Mouse (Mus musculus) cerebellum, adult (tissue): Measurements from ENCODE around the gene Tbx4.

Experiments
- ATAC-seq: cut with Nextera tagmentation; 2 replicates; pipeline ENCODE4 v1.9.2; 2017; ENCODE audit warnings: mild to moderate bottlenecking, moderate library complexity, mixed read lengths; ENCODE audit not compliant: insufficient number of reproducible peaks, low FRiP score, low TSS enrichment

Tbx4 gene

DNA sequence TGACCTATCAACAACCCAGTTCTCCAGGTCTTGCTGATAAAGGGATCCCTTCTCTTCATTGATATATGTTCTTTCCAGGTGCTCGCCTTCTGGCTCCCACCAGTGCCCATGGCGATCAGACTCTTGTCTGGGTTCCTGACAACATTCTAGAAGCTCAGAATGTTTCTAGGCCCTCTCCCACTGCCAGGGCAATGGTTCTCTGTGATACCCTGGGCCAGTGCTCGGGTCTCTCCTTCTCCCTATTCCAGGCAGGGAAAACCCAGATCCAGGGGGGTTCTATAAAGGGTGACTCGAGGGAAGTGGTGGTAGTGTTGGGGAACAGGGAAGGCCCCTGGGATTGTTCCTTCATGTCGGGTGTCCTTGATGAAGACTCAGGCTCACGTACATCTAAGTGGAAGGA lies 36.0 kb upstream of the Tbx4 start, which contains the start of gene Gm11444:
Gene Gm11444 (minus strand): TSS at position 101 of the 400 bp plus-strand sequence.
- no peak for ATAC-seq

DNA sequence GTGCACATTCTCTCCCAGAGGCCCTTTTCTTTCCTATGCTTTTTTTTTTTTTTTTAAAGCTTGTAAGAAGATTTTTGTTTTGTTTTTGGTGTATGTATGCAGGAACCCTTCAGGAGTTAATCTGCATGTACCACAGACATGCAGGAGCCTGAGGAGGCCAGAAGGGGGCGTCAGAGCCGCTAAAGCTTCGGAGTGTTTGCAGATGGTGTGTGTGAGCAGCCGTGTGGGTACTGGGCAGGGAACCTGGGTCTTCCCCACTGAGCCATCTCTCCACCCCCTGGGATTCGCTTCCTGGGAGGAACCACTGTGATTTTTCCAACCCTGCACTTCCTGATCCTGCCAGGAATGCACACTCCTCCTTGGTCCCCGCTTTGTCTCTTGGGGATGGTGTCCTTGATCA lies 35.5 kb upstream of the Tbx4 start:
- no peak for ATAC-seq

DNA sequence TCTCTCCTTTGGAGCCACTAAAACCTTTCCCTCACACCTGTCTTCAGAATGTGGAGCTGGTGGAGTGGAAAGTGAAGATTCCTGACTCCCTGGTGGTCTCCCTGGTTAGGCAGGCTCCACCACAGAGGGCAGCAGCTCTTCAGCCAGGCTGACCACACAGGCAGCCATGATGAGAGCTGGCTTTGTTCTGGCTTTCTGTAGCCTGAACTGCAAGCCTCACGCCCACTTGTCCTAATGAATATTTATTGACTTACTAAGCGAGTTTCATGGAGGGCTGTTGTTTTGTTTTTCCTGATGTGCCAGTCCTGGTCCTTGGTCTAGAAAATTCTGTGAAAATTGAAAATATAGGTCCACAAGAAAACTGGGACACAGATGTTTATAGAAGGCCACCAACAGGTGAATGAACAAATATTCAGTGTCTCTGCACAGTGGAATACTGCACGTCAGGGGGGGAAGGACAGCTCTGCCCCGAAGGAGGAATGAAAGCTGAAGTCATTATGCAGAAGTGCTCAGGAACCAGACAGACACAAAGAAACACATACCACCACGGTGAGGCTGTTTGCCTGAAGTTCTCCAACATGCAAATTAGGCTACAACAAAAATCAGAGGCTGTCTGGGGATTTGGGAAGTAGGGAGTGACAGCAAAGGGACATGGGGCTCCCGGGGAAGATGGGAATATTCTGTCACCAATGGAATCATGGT lies 28.1 kb upstream of the Tbx4 start:
- no peak for ATAC-seq

DNA sequence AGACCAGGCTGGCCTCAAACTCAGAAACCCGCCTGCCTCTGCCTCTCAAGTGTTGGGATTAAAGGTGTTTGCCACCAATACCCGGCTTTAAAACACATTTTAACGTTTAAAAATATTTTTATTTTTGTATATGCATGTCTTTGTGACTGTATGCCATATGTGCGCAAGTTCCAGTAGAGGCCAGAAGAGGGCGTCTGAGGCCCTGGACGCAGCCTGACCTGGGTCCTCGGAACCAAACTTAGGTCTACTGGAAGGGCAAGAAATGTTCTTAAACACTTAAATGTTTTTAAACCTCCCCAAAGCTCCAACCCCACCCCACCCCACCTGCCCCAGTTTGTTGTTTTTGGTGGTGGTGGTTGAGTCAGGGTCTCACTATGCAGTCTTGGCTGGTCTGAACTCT lies 21.9 kb upstream of the Tbx4 start:
- ATAC-seq: no peak

DNA sequence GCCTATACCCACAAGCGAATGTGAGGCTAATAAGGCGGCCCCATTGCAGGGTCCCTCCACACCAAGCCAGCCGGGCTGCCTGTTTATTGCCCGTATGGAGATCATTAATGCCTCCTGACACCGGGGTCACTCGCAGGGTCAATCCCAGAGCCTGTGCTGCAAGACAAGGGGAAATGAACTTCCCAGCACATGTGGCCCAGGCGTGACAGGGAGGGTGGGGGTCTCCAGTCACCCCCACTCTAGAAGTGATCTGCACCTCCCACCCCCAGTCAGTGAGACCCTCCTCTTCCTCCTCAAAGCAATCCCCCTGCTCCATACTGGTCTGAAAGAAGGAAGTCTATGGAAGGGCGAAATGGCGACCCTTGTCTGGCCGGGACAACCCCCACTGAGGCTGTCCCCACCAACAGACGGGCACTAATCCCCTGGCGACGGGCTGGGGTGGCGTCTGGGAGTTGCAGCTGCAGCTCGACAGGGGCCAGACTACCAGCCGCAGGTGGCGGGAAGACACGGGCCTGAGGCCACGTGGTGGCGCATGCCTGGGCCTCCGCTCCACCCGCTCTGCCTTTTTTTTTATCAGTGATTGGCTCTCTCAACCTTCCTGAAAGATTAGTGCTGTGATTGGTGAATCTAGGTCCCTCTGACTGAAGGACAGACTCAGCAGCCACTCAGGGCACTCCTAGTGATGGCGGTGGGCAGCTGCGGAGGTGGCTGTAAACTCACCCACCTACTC lies 10.0 kb upstream of the Tbx4 start:
- no peak for ATAC-seq

DNA sequence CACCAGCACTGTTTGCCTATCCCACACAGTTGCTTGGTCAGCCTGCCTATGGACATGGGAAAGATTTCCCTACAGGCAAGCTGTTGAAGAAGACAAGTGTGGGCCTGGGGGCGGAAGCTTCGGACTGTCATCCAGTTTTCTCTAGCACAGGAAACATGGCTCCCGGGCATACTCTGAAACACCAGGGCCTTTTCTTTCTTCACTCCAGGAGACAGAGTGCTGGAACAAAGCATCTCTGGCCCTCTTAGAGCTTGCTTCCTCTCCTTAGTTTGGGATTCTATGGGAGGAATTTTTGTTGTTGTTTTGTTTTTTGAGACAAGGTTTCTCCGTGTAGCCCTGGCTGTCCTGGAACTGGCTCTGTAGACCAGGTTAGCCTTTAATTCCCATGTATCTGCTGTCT lies 1.7 kb upstream of the Tbx4 start:
- no peak for ATAC-seq

DNA sequence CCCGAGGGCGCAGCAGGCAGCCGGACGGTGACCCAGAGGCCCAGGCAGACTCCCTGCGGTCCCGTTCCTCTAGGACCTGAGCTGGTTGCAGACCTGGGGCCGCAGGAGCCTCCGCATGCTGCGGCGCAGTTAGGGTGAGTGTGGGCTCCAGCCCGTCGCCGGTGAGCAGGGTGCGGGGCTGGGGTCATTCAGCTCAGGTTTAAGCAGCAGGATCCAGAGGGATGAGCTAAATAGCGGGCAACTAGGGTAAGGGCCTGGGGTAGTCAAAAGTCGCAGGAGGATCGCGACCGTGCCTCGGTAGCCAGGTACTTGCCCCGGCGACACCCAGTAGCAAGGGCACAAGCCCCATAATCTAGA lies 185 bp downstream of the Tbx4 start:
- no peak for ATAC-seq

DNA sequence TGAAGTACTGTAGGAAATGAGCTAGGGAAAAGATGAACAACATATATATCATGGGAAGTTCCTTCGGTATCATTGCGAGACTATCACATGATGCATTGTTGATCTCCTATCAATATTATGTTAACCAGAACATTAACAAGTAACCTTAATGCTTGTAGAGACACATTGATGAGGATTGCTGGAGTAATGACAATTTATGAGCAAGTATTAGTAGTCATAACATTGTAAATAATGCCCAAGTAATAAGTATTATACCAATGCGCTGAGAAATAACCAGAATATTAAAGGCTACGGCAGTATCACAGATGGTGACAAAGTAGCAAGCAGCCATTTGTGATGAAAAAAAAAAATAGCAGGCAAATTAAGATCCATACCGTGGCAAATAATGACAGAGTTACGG lies 1.1 kb downstream of the Tbx4 start:
- ATAC-seq: no peak

DNA sequence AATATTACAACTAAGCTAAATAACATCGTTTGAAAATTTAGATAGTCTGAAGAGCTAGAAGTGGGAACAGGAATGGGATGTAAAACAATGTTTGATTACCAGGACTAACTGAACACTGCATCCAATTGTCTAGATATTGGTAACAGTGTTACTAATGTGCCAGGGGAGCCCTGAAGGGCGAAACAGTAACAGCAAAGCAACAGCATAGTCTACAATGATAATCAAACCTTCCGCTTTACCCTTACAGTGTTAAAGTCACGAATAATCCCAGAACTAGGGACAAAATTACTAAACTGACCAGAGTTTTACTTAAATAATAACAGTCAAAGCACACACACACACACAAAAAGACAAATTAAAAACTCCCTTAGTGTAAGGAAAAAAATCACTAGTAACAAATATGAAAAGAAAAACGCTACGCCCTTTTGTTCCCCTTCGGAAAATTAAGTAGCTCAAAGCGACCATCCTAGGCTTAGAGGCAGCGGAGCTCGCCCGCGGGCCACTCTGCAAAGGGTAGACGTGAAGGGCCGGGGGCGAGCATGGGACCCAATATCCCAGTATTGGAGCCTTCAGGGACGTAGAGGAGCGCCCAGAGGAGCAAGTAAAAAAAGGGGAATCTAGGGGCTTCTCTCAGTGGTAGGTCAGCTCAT lies 1.7 kb downstream of the Tbx4 start:
- ATAC-seq: no peak

DNA sequence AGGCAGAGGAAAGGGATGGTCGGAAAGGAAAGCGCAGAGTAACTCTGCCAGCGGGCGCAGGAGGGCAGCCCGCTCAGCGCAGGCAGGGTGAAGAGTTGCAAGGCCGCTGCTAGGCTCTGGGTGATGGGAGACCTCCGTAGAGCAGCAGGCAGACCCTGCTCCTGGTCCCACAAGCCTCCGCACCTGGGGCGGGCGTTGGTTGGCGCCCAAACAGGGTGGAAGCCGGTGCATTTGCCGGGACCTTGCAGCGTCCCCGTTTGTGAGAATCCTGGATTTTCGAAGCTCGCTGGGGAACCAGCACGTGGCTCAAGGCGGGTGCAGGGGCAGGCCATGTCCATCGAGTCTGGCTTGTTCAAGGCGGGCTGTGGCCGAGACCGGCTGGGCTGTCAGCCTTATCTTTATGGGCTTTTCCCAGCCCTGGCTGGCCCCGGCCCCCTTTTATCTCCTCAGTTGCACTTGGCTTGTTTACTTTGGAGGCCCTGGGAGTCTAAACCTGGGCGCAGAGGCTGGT lies 2.3 kb downstream of the Tbx4 start:
- ATAC-seq: no peak

DNA sequence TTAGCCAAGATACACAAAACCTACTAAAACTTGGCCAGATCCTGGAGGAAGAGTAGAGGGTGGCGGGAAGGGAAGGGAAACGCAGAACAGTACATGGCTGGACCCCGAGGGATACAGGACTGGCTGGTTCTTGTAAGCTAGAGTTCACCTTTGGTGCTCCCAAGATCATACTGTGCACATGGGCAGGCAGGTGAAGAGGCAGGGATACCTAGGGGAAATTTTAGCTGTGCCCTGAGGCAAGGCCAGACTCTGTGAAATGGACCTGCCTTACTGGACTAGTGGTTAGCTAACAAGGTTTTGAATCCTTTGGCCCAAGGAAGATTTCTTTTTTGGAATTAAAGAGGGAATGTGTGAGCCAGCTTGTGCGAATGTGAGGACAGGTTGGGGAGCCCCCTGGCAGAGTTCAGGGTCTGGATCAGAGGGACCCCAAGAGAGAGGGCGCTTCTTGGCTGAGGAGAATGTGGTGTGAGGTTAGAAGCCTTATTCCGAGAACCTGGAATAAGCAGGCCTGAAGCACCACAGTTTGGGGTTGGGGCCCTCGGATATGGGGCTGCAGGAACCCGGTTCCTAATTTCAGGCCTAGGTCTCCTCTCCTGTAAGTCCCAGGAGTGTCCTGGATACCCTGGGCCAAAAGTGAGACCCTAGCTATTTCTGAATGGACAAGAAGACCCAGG lies 3.0 kb downstream of the Tbx4 start:
- ATAC-seq: no peak

DNA sequence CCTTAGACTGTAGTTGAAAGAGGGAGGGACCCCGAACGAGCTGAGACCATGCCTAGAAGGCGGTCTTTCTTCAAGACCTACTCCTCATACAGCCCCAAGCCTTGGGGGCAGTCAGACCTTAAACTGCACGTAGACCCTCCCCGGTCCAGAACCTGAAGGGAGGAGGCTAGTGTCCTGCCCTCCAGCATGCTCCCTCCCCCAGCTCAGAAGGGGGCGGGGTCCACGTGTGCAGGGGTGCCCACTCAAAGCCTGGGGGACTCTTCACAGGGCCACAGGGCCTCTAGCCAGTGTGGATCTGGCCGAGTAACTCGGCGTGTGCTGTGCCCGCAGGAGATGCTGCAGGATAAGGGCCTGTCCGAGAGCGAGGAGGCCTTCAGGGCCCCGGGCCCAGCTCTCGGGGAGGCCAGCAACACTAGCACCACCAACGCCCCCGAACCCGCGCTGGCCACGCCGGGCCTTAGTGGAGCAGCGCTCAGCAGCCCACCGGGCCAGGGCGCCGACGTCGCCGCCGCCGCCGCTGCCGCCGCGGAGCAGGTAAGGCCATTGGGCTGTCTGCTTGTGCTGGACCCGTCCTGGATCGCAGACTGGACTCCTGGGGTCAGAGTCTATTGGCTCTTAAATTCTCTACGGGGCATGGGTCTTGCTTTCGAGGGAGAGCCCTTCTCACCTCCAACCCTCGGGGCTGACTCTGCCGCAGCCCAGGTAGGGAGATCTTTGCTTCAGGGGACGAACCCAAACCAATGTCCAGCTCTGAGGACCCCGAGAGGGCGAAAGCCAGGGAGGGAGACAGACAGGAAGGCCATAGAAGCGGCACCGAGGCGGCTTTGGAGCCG lies 3.7 kb downstream of the Tbx4 start:
- no peak for ATAC-seq

DNA sequence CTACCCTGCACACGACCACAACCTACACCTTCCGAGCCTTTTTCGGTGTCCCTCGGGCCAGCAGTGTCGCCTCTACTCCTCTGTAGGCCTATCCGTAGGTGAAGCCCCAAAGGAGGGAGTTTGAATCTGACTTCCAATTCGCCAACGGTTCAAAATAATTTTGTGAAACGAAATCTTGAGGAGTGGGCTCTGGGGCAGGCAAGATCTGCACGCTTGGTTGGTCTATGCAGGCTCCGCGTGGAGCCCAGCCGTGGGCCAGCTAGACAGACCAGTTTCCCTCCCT lies 4.3 kb downstream of the Tbx4 start:
- no peak for ATAC-seq

DNA sequence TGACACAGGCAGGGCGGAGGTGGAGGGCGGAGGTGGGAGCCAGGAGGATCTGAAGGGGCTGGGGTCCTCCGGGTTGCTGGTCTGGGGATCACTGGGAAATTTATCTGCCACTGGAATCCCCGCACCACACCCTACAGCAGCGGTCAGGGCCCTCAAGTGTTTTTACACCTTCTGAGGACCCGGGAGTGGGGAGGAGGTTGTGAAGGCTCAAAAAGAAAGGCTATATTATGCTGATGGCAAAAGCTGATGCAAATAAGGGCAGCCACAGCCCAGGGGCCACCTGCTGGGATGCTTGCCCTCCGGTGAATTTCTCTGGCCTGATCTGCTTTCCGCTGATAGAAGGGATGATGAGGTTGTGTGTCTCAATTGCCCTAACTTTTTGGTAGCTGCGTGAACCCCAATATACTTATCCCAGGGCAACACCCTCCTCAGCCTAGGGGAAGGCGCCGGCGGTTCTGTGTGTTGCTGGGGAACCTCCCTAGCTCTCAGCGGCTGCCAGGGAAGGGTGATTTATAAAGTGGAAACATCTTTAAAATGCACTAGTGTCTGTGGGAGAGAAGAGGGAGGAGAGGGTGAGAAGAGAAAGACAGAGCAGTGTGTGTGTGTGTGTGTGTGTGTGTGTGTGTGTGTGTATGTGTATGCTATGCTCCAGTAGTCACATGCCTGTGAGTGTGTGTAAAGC lies 4.9 kb downstream of the Tbx4 start:
- ATAC-seq: no peak

DNA sequence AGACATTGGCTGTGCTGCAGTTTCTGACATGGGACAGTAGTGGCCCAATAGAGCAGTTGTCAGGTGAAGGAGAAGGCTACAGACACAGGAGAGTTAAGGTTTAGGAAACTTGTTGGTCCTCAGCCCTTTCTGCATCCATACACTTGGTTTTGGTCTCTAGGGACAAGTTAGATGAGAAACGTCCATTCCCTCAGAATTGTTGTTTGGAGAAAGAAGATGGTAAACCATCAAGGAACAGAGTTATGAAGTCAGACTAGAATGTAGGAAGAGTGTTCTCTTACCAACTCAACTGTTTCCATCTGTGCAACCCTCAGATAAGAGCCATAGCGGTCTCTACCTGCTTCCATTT lies 5.4 kb downstream of the Tbx4 start:
- ATAC-seq: no peak

DNA sequence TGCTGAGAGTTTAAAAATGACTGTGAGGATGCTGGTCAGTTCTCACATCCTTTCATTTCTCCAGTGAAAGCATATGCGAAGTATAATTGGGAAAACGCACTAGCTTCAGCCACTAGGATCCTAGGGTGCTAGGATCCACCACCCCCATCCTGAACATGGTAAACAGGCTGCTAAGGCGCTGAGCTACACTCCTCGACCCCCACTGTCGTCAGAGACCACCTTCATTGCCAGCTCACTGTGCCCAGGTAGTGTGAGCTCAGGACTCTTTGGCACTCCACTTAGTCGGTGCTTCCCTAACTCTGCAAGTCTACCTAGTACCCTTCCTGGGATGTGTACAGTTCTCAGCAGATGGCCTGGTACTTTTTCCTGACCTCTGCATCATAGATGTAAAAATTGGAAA lies 6.5 kb downstream of the Tbx4 start:
- no peak for ATAC-seq

DNA sequence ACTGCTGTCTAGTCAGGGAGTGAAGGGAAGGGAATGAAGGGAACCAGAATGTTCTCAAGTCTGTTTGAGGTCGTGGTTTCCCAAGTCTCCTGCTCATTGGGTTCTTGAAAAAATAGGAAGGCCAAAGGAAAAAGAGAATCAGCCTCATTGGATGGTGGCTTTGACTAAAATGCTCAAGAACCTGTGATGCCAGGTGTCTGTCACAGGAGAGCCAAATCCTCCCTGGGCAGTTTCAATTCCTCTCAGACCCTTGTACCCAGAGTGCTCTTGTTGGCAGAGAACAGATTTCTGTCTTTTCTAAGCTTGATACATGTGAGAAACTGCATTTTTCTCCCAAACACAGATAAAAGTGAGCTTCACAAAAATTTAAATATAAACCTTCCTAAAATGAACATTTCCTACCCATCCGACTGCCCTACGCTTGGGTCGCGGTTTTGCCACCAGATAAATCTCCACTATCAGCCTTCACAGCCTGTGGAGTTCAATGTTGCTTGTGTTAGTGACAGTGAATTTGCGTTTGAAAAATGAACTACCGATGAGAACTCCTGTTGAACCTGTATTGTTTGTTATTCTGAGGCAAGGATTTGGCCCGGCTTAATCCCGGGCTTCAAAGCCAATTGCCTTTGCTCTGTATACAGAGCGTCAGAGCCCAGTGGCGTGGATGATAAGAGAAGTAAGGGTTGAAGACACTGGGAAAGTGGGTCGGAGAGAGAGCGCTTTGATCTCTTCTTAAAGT lies 7.3 kb downstream of the Tbx4 start:
- ATAC-seq: no peak

DNA sequence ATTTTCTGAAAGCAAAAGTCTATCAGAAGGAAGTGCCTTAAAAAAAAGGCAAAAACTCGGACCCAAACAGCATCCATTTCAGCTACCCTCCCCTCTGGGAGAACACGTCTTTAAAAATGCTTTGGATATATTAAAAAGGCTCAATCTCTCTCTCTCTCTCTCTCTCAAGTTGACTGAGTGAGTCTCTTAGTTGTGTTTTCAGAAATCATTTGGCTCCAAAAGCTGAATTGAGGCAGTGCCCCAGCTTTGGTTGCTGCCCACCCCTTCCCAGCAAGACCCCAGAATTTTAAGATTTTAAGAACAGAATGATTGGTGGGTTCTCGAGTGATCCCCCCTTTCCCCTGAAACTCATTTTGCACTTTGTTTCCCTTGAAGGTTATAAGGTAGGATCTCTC lies 7.9 kb downstream of the Tbx4 start:
- no peak for ATAC-seq
